Mouse (Mus musculus) Muller cell, postnatal 12 days (primary cell): ENCODE data around the gene Zbtb32.
A peak's percentile ranks its signal among the peaks of the same experiment; 100 is the strongest.

ENCODE experiments used
- DNase-seq: peaks from one replicate; pipeline ENCODE4 v3.0.0-alpha.2; 2015; ENCODE audit errors: inconsistent ontology term

Zbtb32 gene

GRCm38 (mm10) chr7:30598786-30599185, at the start of gene Zbtb32:
Gene Zbtb32 (minus strand): TSS chr7:30598909.
- DNase-seq, result no peak

- DNase-seq, result no peak
These were observed 40.4 kb upstream of the Zbtb32 start for GRCm38 (mm10) chr7:30639083-30639482.

GRCm38 (mm10) chr7:30636395-30636794, 37.7 kb upstream of the Zbtb32 start:
- DNase-seq, result no peak

GRCm38 (mm10) chr7:30635752-30636151, 37.0 kb upstream of the Zbtb32 start, which contains the start of gene Etv2:
Gene Etv2 (minus strand): TSS chr7:30635852.
- DNase-seq, result no peak

- DNase-seq, result peak; percentile 30
These were observed 35.9 kb upstream of the Zbtb32 start for GRCm38 (mm10) chr7:30634621-30635020.

GRCm38 (mm10) chr7:30633762-30634412, 35.2 kb upstream of the Zbtb32 start:
- DNase-seq, result no peak

GRCm38 (mm10) chr7:30629013-30629412, 30.3 kb upstream of the Zbtb32 start:
- no peak for DNase-seq

GRCm38 (mm10) chr7:30626647-30627046, 27.9 kb upstream of the Zbtb32 start:
- no peak for DNase-seq

- peak; percentile 90 for DNase-seq
These were observed 27.0 kb upstream of the Zbtb32 start, which contains the start of gene Cox6b1 for GRCm38 (mm10) chr7:30625530-30626384. Gene Cox6b1 (minus strand): TSS chr7:30626151.

- DNase-seq, result no peak
These were observed 20.5 kb upstream of the Zbtb32 start for GRCm38 (mm10) chr7:30619202-30619601.

GRCm38 (mm10) chr7:30618658-30619057, 19.9 kb upstream of the Zbtb32 start:
- DNase-seq, result no peak

GRCm38 (mm10) chr7:30615049-30615760, 16.5 kb upstream of the Zbtb32 start:
- no peak for DNase-seq

- no peak for DNase-seq
These were observed 15.7 kb upstream of the Zbtb32 start for GRCm38 (mm10) chr7:30614454-30614853.

GRCm38 (mm10) chr7:30613529-30614112, 14.9 kb upstream of the Zbtb32 start:
- no peak for DNase-seq

- DNase-seq, result no peak
These were observed 14.1 kb upstream of the Zbtb32 start, which contains the start of gene Upk1a for GRCm38 (mm10) chr7:30612654-30613402. Gene Upk1a (minus strand): TSS chr7:30612847.

- no peak for DNase-seq
These were observed 11.3 kb upstream of the Zbtb32 start for GRCm38 (mm10) chr7:30610043-30610442.

GRCm38 (mm10) chr7:30608476-30608875, 9.8 kb upstream of the Zbtb32 start:
- DNase-seq, result no peak

GRCm38 (mm10) chr7:30607706-30608309, 9.1 kb upstream of the Zbtb32 start:
- peak; percentile 36 for DNase-seq

- no peak for DNase-seq
These were observed 6.2 kb upstream of the Zbtb32 start for GRCm38 (mm10) chr7:30604944-30605343.

GRCm38 (mm10) chr7:30604424-30604823, 5.7 kb upstream of the Zbtb32 start:
- no peak for DNase-seq

- DNase-seq, result no peak
These were observed 3.9 kb upstream of the Zbtb32 start for GRCm38 (mm10) chr7:30602583-30602982.
